Mouse (Mus musculus) ES-E14 (cell line): ENCODE measurements around the gene Fam189a1.

ENCODE experiments used
- CHD2 ChIP-seq: IDR thresholded peaks from 2 replicates; pipeline ENCODE4 v1.6.1; 2014; ENCODE audit warnings: mild to moderate bottlenecking, low read depth, low read length, inconsistent platforms
- MAFK ChIP-seq: IDR thresholded peaks from 2 replicates; pipeline ENCODE4 v1.6.1; 2014; ENCODE audit warnings: mild to moderate bottlenecking, low read depth, low read length, inconsistent platforms; ENCODE audit not compliant: insufficient read depth
- ZC3H11A ChIP-seq: IDR thresholded peaks from 2 replicates; pipeline ENCODE4 v1.6.1; 2012; ENCODE audit warnings: low read depth, mild to moderate bottlenecking, inconsistent platforms, low read length, borderline replicate concordance
- ZNF384 ChIP-seq: IDR thresholded peaks from 2 replicates; pipeline ENCODE4 v1.6.1; 2012; ENCODE audit warnings: low read depth, low read length, inconsistent platforms

GRCm38 (mm10) chr7:65202719-65203118 is 46.3 kb upstream of the Fam189a1 start:
- TF ChIP-seq ZC3H11A (no peak), MAFK (no peak), CHD2 (no peak), ZNF384 (no peak)
